Mouse (Mus musculus): Measurements from ENCODE around the gene Vmn1r15. TPM values are rescaled to one million over a fixed set of nuclear protein-coding genes. Genes with fewer than 3 reads are reported as not detected.

Vmn1r15 gene
- polyA plus RNA-seq (2015; fragmentation: Nextera tagmentation; extraction: Ambion mirVana) = not detected in 2 replicates

GRCm38 (mm10) chr6:57257652-57258051 lies at the start of gene Vmn1r15:
Gene Vmn1r15 (plus strand): TSS chr6:57257952.

GRCm38 (mm10) chr6:57231386-57231785 lies 26.4 kb upstream of the Vmn1r15 start, which contains the start of gene Vmn1r14:
Gene Vmn1r14 (plus strand): TSS chr6:57231686.

Other genes starting within 250 kb of the Vmn1r15 start
- not detected in 2 replicates for gene Vmn1r7, start 232.6 kb upstream of the Vmn1r15 start, polyA plus RNA-seq (2015; fragmentation: Nextera tagmentation; extraction: Ambion mirVana)
- not detected in 2 replicates for gene Vmn1r8, start 225.7 kb upstream of the Vmn1r15 start, polyA plus RNA-seq (2015; fragmentation: Nextera tagmentation; extraction: Ambion mirVana)
- not detected in 2 replicates for gene Vmn1r9, start 191.2 kb upstream of the Vmn1r15 start, polyA plus RNA-seq (2015; fragmentation: Nextera tagmentation; extraction: Ambion mirVana)
- gene Vmn1r10, start 148.5 kb upstream of the Vmn1r15 start, polyA plus RNA-seq (2015; fragmentation: Nextera tagmentation; extraction: Ambion mirVana) = not detected in 2 replicates
- not detected in 2 replicates for gene Vmn1r11, start 124.5 kb upstream of the Vmn1r15 start, polyA plus RNA-seq (2015; fragmentation: Nextera tagmentation; extraction: Ambion mirVana)
- not detected in 2 replicates for gene Vmn1r12, start 101.0 kb upstream of the Vmn1r15 start, polyA plus RNA-seq (2015; fragmentation: Nextera tagmentation; extraction: Ambion mirVana)
- gene Vmn1r13, start 54.7 kb upstream of the Vmn1r15 start, polyA plus RNA-seq (2015; fragmentation: Nextera tagmentation; extraction: Ambion mirVana) = not detected in 2 replicates
- not detected in 2 replicates for gene Vmn1r14, start 26.3 kb upstream of the Vmn1r15 start, polyA plus RNA-seq (2015; fragmentation: Nextera tagmentation; extraction: Ambion mirVana)
- gene Vmn1r16, start 71.5 kb downstream of the Vmn1r15 start, polyA plus RNA-seq (2015; fragmentation: Nextera tagmentation; extraction: Ambion mirVana) = not detected in 2 replicates
- not detected in 2 replicates for gene Vmn1r17, start 105.8 kb downstream of the Vmn1r15 start, polyA plus RNA-seq (2015; fragmentation: Nextera tagmentation; extraction: Ambion mirVana)
- not detected in 2 replicates for gene Vmn1r18, start 137.8 kb downstream of the Vmn1r15 start, polyA plus RNA-seq (2015; fragmentation: Nextera tagmentation; extraction: Ambion mirVana)
- gene Vmn1r19, start 145.8 kb downstream of the Vmn1r15 start, polyA plus RNA-seq (2015; fragmentation: Nextera tagmentation; extraction: Ambion mirVana) = not detected in 2 replicates
- gene Vmn1r20, start 171.0 kb downstream of the Vmn1r15 start, polyA plus RNA-seq (2015; fragmentation: Nextera tagmentation; extraction: Ambion mirVana) = not detected in 2 replicates

All from urinary bladder, postnatal 0 days (tissue).